Mouse (Mus musculus) lung, postnatal 0 days (tissue): ENCODE results near the gene Palld.

ENCODE experiments used
- CTCF ChIP-seq: IDR thresholded peaks from 2 replicates; pipeline ENCODE4 v1.5.1; 2016; ENCODE audit warnings: antibody characterized with exemption, mild to moderate bottlenecking
- EP300 ChIP-seq: IDR thresholded peaks from 2 replicates; pipeline ENCODE4 v1.6.1; 2016; ENCODE audit warnings: antibody characterized with exemption, mild to moderate bottlenecking, control low read depth

GRCm38 (mm10) chr8:61596889-61597288 is 305.6 kb downstream of the Palld start:
- TF ChIP-seq CTCF (no peak), EP300 (no peak)
